Mouse (Mus musculus) kidney, postnatal 10 days (tissue): ENCODE measurements around the gene Ruvbl2.

ENCODE experiments used
- DNase-seq: peaks from one replicate; pipeline ENCODE4 v3.0.0; 2021; ENCODE audit warnings: mixed read lengths

Ruvbl2 gene

DNA sequence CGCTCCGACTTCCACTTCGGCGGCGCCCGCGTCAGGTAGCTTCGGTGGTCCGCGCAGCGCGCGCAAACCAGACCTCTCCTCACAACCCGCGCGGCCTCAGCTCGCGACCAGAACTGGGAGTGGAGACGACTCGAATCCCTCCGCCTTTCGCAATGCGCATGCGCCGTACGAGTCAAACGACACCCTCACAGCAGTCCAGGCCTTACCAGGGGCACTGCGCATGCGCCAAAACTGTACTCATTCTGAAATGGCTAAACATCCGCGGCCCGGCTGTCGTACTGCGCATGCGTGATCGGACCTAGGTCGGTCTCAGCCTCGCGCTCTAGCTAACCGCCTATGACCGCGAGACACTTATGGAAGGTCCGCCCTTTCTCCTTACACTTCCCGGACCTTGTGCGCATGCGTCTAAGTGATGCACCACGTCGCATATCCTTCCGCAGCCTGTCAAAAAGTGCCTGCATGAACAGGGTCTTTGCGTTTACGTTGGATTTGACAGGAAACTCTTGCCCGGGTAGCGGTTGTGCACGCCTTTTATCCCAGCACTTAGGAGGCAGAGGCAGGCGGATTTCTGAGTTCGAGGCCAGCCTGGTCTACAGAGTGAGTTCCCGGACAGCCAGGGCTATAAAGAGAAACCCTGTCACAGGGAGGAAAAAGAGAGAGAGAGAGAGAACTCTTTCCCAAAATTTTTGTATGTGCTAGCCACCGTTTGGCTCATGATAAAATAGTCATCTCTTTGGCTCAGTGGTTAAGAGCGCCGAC is 42.1 kb downstream of the Ruvbl2 start, which contains the start of gene Snrnp70:
Gene Snrnp70, minus strand, starts transcription at position 165 of the 759 bp plus-strand sequence.
- DNase-seq, result peak; percentile 100

GRCm38 (mm10) chr7:45395129-45395541 is 42.8 kb downstream of the Ruvbl2 start:
- DNase-seq, result no peak

DNA sequence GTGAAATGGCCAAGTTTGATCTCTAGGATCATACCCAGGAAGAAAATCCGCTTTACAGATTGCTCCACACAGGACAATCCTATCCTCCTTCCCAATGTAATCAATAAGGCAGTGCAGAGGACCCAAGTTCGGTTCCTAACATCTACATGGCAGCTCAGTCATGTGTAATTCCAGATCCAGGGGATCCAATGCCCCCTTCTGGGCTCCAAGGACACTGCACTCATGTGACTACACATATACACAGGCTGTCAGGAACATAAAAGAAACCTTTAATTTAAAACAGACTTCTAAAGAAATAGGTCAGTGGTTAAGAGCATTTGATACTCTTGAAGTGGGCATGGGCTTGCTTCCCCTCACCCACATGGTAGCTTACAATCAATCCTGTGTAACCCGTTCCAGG is 51.8 kb downstream of the Ruvbl2 start:
- no peak for DNase-seq

DNA sequence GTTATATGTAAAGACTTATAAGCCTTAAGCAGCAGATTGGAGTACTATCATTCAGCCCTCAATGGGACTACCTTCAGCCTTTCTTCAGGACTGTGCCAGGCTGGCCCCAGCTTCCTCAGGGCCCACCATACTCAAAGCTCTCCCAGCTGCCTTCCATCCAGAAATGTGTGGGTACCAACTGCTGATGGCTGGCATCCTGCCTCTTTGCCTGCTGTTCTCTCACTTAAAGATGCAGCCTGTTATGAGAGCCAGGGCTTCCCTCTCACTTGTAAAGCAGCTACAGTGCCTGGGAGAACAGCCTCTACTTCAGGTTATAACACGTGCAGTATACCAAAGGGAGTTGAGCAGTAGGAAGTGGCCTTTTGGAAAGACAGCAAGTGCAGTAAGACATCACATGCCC is 61.8 kb downstream of the Ruvbl2 start:
- DNase-seq, result no peak

- no peak for DNase-seq
These were observed 63.3 kb downstream of the Ruvbl2 start for GRCm38 (mm10) chr7:45374620-45375019.

DNA sequence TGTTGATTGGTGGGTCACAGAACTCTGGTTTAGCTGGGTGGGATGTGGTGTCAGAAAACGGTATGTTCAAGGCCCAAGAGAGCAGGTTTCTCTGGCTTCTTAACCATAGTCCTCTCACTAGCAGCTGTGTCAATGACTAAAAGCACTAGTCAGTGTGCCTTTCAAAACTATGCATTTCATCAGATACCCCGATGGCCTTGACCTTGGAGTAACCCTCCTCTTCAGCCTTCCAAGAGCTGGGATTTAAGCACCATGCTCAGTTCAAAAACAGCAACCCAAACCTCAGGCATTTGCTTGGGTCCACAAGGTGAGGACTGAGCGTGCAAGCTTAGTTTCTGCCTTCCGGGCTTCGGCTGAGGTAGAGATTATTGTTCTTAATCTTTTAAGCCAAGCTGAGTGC is 65.5 kb downstream of the Ruvbl2 start:
- no peak for DNase-seq
